Mouse (Mus musculus) brown adipose tissue, adult 24 weeks (tissue): ENCODE results near the gene Ddx51. TPM values are rescaled to one million over a fixed set of nuclear protein-coding genes. Genes with fewer than 3 reads are reported as not detected.

Source experiments
- H3K27ac ChIP-seq: fragments of 200-500 bp; replicated peaks from 2 replicates; pipeline ENCODE4 v1.5.1; 2012; ENCODE audit warnings: low read depth, mild to moderate bottlenecking, low read length
- H3K4me1 ChIP-seq: fragments of 200-500 bp; 2 replicates; pipeline ENCODE4 v1.6.1; 2012; ENCODE audit warnings: low read length, mixed read lengths; ENCODE audit not compliant: control insufficient read depth, insufficient read depth, insufficient read length
- H3K4me3 ChIP-seq: fragments of 200-500 bp; 2 replicates; pipeline ENCODE4 v1.5.1; 2012; ENCODE audit warnings: low read depth, mild to moderate bottlenecking, low read length, moderate library complexity; ENCODE audit not compliant: insufficient read depth
- polyA plus RNA-seq: library from polyadenylated mRNA; stranded (reverse); fragments of >200 nt; gene quantifications from 2 replicates; pipeline ENCODE4 v1.2.4, GENCODE M21; 2012; ENCODE audit not compliant: missing spikeins, insufficient read depth, insufficient read length

The Ddx51 gene
- polyA plus RNA-seq, 1 experiment, result 3.8 TPM

GRCm38 (mm10) chr5:110629525-110630120 lies 23.6 kb upstream of the Ddx51 start:
- no peak overlapping the region for H3K27ac ChIP-seq
- no peaks in the 10 kb centered on the region for H3K4me1 ChIP-seq
- H3K4me3 ChIP-seq, result no peak overlapping the region

- H3K4me3 ChIP-seq, result no peak overlapping the region
- H3K4me1 ChIP-seq, result no peaks in the 10 kb centered on the region
- no peak overlapping the region for H3K27ac ChIP-seq
Measured at GRCm38 (mm10) chr5:110635951-110636707, 17.1 kb upstream of the Ddx51 start.

- Histone ChIP-seq H3K4me3 (no peak overlapping the region), H3K27ac (no peak overlapping the region), H3K4me1 (no peaks in the 10 kb centered on the region)
Measured at GRCm38 (mm10) chr5:110638306-110639074, 14.8 kb upstream of the Ddx51 start.

GRCm38 (mm10) chr5:110639459-110639858 lies 13.8 kb upstream of the Ddx51 start:
- Histone ChIP-seq H3K4me3 (no peak overlapping the region), H3K4me1 (no peaks in the 10 kb centered on the region), H3K27ac (no peak overlapping the region)

GRCm38 (mm10) chr5:110646377-110646776 lies 6.9 kb upstream of the Ddx51 start:
- no peak overlapping the region for H3K27ac ChIP-seq
- no peaks in the 10 kb centered on the region for H3K4me1 ChIP-seq
- no peak overlapping the region for H3K4me3 ChIP-seq

GRCm38 (mm10) chr5:110653686-110654085 lies 435 bp downstream of the Ddx51 start:
- no peaks in the 10 kb centered on the region for H3K4me1 ChIP-seq
- H3K27ac ChIP-seq, result no peak overlapping the region
- peak overlapping the region; percentile 95 for H3K4me3 ChIP-seq

GRCm38 (mm10) chr5:110659682-110660081 lies 6.4 kb downstream of the Ddx51 start:
- H3K4me3 ChIP-seq, result no peak overlapping the region
- H3K27ac ChIP-seq, result no peak overlapping the region
- H3K4me1 ChIP-seq, result no peaks in the 10 kb centered on the region

GRCm38 (mm10) chr5:110664041-110664440 lies 10.8 kb downstream of the Ddx51 start:
- H3K27ac ChIP-seq, result no peak overlapping the region
- H3K4me3 ChIP-seq, result no peak overlapping the region

GRCm38 (mm10) chr5:110664750-110665269 lies 11.6 kb downstream of the Ddx51 start:
- no peaks in the 10 kb centered on the region for H3K4me1 ChIP-seq
- no peak overlapping the region for H3K4me3 ChIP-seq

More at GRCm38 (mm10) chr5:110664041-110664440, 10.8 kb downstream of the Ddx51 start:
- no peaks in the 10 kb centered on the region for H3K4me1 ChIP-seq

GRCm38 (mm10) chr5:110665486-110666121 lies 12.4 kb downstream of the Ddx51 start:
- Histone ChIP-seq H3K27ac (no peak overlapping the region), H3K4me3 (no peak overlapping the region), H3K4me1 (no peaks in the 10 kb centered on the region)

More at GRCm38 (mm10) chr5:110664750-110665269, 11.6 kb downstream of the Ddx51 start:
- no peak overlapping the region for H3K27ac ChIP-seq

GRCm38 (mm10) chr5:110682041-110682440 lies 28.8 kb downstream of the Ddx51 start:
- Histone ChIP-seq H3K27ac (no peak overlapping the region), H3K4me1 (no peaks in the 10 kb centered on the region), H3K4me3 (no peak overlapping the region)

- Histone ChIP-seq H3K27ac (no peak overlapping the region), H3K4me3 (no peak overlapping the region), H3K4me1 (no peaks in the 10 kb centered on the region)
Measured at GRCm38 (mm10) chr5:110698617-110699016, 45.4 kb downstream of the Ddx51 start.

- Histone ChIP-seq H3K4me3 (no peak overlapping the region), H3K27ac (no peak overlapping the region), H3K4me1 (no peaks in the 10 kb centered on the region)
Measured at GRCm38 (mm10) chr5:110704004-110704403, 50.8 kb downstream of the Ddx51 start.

- no peak overlapping the region for H3K4me3 ChIP-seq
Measured at GRCm38 (mm10) chr5:110709256-110709655, 56.0 kb downstream of the Ddx51 start.

More at GRCm38 (mm10) chr5:110709256-110709655, 56.0 kb downstream of the Ddx51 start:
- no peak overlapping the region for H3K27ac ChIP-seq
- no peaks in the 10 kb centered on the region for H3K4me1 ChIP-seq
